Mouse (Mus musculus) erythroblast, embryonic 14.5 days (primary cell): Measurements from ENCODE around the gene Dppa2. TPM values are rescaled to one million over a fixed set of nuclear protein-coding genes. Genes with fewer than 3 reads are reported as not detected.
"Not testable (repeated sequence)": the region's sequence is repeated elsewhere in the genome, so short reads cannot be mapped to it uniquely, and the experiment has no call there.

Experiments used
- H3K27me3 ChIP-seq: 2 replicates; pipeline ENCODE4 v1.6.1; 2012; ENCODE audit warnings: inconsistent platforms; ENCODE audit not compliant: control insufficient read depth
- H3K36me3 ChIP-seq: 2 replicates; pipeline ENCODE4 v1.6.1; 2012; ENCODE audit warnings: mild to moderate bottlenecking, inconsistent platforms; ENCODE audit not compliant: control insufficient read depth
- H3K4me1 ChIP-seq: 2 replicates; pipeline ENCODE4 v1.6.1; 2012; ENCODE audit warnings: inconsistent platforms; ENCODE audit not compliant: control insufficient read depth
- H3K4me3 ChIP-seq: replicated peaks from 2 replicates; pipeline ENCODE3; 2012; ENCODE audit warnings: moderate library complexity, mild to moderate bottlenecking, inconsistent platforms
- H3K9me3 ChIP-seq: 2 replicates; pipeline ENCODE4 v1.6.1; 2012; ENCODE audit warnings: low read length, inconsistent platforms, mixed read lengths; ENCODE audit not compliant: control insufficient read depth
- GATA1 ChIP-seq: IDR thresholded peaks from 2 replicates; pipeline ENCODE4 v1.6.1; 2012; ENCODE audit warnings: low read length, inconsistent platforms, mixed read lengths
- TAL1 ChIP-seq: IDR thresholded peaks from 3 replicates; pipeline ENCODE4 v1.6.1; 2012; ENCODE audit warnings: low read length, inconsistent platforms, mixed read lengths
- polyA plus RNA-seq: library from polyadenylated mRNA; stranded (reverse); fragments of >175 nt; gene quantifications from 2 replicates; pipeline ENCODE4 v1.2.3, GENCODE M21; 2012

The Dppa2 gene
- polyA plus RNA-seq, 1 experiment, result not detected

- no peak for TF ChIP-seq GATA1
- TF ChIP-seq TAL1, result no peak
- Histone ChIP-seq H3K9me3 (no peaks in the 10 kb centered on the region), H3K36me3 (no peaks in the 10 kb centered on the region), H3K4me1 (no peaks in the 10 kb centered on the region), H3K27me3 (no peaks in the 10 kb centered on the region), H3K4me3 (no peak overlapping the region)
Measured at GRCm38 (mm10) chr16:48297384-48298136, 6.1 kb upstream of the Dppa2 start.

- Histone ChIP-seq H3K27me3 (no peaks in the 10 kb centered on the region), H3K4me3 (no peak overlapping the region), H3K9me3 (no peaks in the 10 kb centered on the region), H3K36me3 (no peaks in the 10 kb centered on the region), H3K4me1 (no peaks in the 10 kb centered on the region)
- TF ChIP-seq TAL1 (no peak), GATA1 (no peak)
Measured at GRCm38 (mm10) chr16:48299884-48300283, 3.8 kb upstream of the Dppa2 start.

DNA sequence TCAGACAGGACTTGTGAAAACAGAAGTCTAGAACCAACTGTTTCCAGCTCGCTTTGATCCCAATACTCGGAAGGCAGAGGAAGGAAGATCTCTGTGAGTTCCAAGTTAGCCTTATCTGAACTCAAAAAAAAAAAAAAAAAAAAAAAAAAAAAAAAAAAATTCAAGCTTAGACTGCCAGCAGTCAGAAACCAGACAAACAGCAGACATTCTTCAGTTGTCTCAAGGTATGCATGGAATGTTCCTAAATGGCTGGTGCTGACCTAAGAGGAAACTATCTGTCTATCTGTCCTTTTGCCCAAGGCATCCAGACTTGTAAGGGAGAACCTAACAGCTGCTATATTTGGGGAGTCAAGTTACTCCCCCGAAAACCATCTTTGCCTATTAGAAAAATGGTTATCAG is 275 bp downstream of the Dppa2 start:
- Histone ChIP-seq H3K4me1 (no peaks in the 10 kb centered on the region), H3K27me3 (no peaks in the 10 kb centered on the region), H3K9me3 (no peaks in the 10 kb centered on the region), H3K36me3 (no peaks in the 10 kb centered on the region), H3K4me3 (no peak overlapping the region)
- TF ChIP-seq GATA1 (no peak), TAL1 (no peak)

DNA sequence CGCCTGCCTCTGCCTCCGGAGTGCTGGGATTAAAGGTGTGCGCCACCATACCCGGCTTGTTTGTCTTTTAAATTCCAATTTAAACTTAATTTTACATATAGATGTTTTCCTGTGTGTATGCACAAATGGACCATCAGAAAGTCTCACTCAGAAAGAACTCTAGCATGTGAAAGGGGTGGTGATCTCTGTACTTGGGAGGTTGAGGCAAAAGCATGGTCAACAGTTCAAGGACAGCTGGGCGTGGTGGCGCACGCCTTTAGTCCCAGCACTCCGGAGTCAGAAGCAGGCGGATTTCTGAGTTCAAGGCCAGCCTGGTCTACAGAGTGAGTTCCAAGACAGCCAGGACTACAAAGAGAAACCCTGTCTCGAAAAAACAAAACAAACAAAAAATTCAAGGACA is 5.2 kb downstream of the Dppa2 start:
- not testable (repeated sequence) for H3K4me3 ChIP-seq, H3K4me1 ChIP-seq, H3K36me3 ChIP-seq, H3K9me3 ChIP-seq, H3K27me3 ChIP-seq

GRCm38 (mm10) chr16:48309912-48310630 is 6.4 kb downstream of the Dppa2 start:
- Histone ChIP-seq H3K27me3 (no peaks in the 10 kb centered on the region), H3K4me3 (no peak overlapping the region), H3K36me3 (no peaks in the 10 kb centered on the region), H3K9me3 (no peaks in the 10 kb centered on the region), H3K4me1 (no peaks in the 10 kb centered on the region)
- no peak for TF ChIP-seq GATA1
- TF ChIP-seq TAL1, result no peak

DNA sequence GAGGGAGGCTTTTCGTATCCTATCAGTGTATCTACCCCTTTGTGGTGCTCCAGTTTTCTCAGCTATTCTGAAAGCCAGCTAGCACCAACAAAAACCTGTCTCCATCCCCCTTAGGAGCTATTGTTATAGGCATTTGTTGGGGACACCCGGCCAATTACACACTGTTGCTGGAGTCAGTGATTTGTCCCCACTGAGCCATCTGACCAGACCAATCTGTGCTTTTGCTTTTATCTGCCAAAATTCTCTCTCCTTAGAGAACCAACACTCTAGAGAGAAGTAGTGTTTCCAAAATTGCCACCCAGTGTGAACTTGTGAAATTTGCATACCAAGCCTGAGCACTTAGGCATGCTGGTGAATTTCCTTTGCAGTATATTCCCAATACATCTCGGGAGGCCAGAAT is 11.6 kb downstream of the Dppa2 start:
- no peaks in the 10 kb centered on the region for H3K4me1 ChIP-seq
- H3K9me3 ChIP-seq, result no peaks in the 10 kb centered on the region; the same call in 1 of the 2 replicates
- H3K36me3 ChIP-seq, result no peaks in the 10 kb centered on the region
- TF ChIP-seq GATA1, result no peak
- H3K27me3 ChIP-seq, result no peaks in the 10 kb centered on the region
- no peak overlapping the region for H3K4me3 ChIP-seq

- Histone ChIP-seq H3K4me3 (no peak overlapping the region), H3K36me3 (no peaks in the 10 kb centered on the region), H3K27me3 (no peaks in the 10 kb centered on the region)
Measured at GRCm38 (mm10) chr16:48320781-48321180, 17.1 kb downstream of the Dppa2 start.

DNA sequence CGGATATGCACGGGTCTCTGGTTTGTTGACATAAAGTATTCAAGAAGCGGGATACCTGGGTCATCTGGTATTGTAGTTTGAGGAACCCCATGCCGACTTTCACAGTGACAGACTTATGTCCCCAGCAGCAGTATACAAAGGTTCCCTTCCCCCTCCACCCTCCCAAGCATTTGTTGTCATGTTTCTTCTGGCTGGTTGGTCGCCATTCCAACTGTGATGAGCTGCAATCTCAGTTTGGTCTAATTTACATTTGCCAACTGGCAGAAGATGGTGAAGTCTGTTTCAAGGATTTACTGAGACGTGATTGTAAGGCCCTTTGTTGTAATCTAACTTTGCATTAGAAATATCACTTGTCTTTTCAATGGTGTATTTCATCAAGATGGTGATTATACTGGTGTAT is 19.4 kb downstream of the Dppa2 start:
- Histone ChIP-seq H3K4me1 (no peaks in the 10 kb centered on the region), H3K36me3 (no peaks in the 10 kb centered on the region), H3K9me3 (no peaks in the 10 kb centered on the region; the same call in 1 of the 2 replicates), H3K27me3 (no peaks in the 10 kb centered on the region), H3K4me3 (no peak overlapping the region)
- TF ChIP-seq TAL1, result no peak
- TF ChIP-seq GATA1, result no peak

More at GRCm38 (mm10) chr16:48320781-48321180, 17.1 kb downstream of the Dppa2 start:
- no peaks in the 10 kb centered on the region for H3K4me1 ChIP-seq
- no peak for TF ChIP-seq GATA1
- TF ChIP-seq TAL1, result no peak
- H3K9me3 ChIP-seq, result no peaks in the 10 kb centered on the region; the same call in 1 of the 2 replicates

GRCm38 (mm10) chr16:48323602-48324345 is 20.1 kb downstream of the Dppa2 start:
- Histone ChIP-seq H3K4me1 (no peaks in the 10 kb centered on the region), H3K36me3 (no peaks in the 10 kb centered on the region), H3K27me3 (no peaks in the 10 kb centered on the region), H3K4me3 (no peak overlapping the region), H3K9me3 (no peaks in the 10 kb centered on the region; the same call in 1 of the 2 replicates)
- TF ChIP-seq TAL1 (no peak), GATA1 (no peak)
